Mouse (Mus musculus) frontal cortex, adult (tissue): Measurements from ENCODE around the gene Smad1.

ENCODE experiments used
- ATAC-seq: cut with Nextera tagmentation; 2 replicates; pipeline ENCODE4 v1.9.2; 2017; ENCODE audit warnings: mild to moderate bottlenecking, moderate library complexity, mixed read lengths; ENCODE audit not compliant: low TSS enrichment

Gene Smad1

DNA sequence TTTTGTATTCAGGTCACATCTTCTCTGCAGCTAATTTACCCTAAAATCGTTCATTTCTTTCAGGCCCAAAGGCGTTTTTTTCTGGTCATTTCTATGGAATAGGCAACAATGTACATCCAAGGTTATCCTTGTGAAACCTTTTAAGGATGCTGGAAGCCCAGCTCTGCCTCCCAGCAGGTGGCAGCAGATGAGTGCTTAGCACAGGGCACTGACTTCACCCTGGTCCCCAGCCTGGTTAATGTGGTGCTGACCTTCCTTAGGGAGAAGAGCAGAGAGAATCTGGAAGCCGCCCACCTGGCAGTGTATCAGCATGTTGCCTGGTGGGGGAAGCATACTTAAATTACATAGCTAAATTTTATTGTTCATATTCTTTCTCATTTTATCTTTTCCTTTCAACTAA is 101.6 kb downstream of the Smad1 start:
- peak; percentile 44; the same call in 1 of the 2 replicates for ATAC-seq

GRCm38 (mm10) chr8:79295276-79296105 is 103.8 kb downstream of the Smad1 start:
- no peak for ATAC-seq

GRCm38 (mm10) chr8:79294610-79295275 is 104.6 kb downstream of the Smad1 start, which contains the start of gene Mmaa:
Gene Mmaa, minus strand, starts transcription at chr8:79294937.
- ATAC-seq = peak; percentile 94

- ATAC-seq = no peak
Measured at GRCm38 (mm10) chr8:79293841-79294240, 105.5 kb downstream of the Smad1 start.

GRCm38 (mm10) chr8:79292712-79293264 is 106.5 kb downstream of the Smad1 start:
- ATAC-seq = no peak

DNA sequence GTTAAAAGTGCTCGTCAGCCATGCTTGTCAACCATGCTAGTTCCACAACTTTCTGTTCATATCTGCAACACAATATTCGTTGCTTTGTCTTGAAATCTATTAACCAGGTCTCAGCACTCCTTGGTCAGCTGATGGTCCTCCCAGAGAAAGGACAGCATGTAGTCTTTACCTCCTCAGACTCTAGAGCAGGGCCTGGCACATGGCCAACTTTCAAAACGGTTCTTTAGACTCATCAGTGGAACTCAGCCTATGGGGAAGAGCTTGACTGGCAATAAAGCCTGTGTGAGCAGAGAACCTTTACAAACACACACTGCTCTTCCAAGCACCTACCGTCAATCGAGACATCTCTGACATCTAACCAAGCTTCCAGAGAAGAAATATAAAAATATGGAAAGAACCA is 109.7 kb downstream of the Smad1 start:
- no peak for ATAC-seq

GRCm38 (mm10) chr8:79288681-79289080 is 110.6 kb downstream of the Smad1 start:
- ATAC-seq = no peak
